Mouse (Mus musculus): ENCODE results near the gene Gfi1.
A peak's percentile ranks its signal among the peaks of the same experiment; 100 is the strongest.

Gfi1 gene

GRCm38 (mm10) chr5:107722661-107723532 lies 2.9 kb downstream of the Gfi1 start:
- no peak for DNase-seq (ENCODE audit: extremely low spot score, low read depth, low spot score)

- DNase-seq (ENCODE audit: extremely low spot score, low read depth, low spot score): no peak
Observed at GRCm38 (mm10) chr5:107721638-107722011, 4.2 kb downstream of the Gfi1 start.

- DNase-seq (ENCODE audit: extremely low spot score, low read depth, low spot score): no peak
Observed at GRCm38 (mm10) chr5:107720991-107721637, 4.7 kb downstream of the Gfi1 start.

GRCm38 (mm10) chr5:107720511-107720910 lies 5.3 kb downstream of the Gfi1 start:
- no peak for DNase-seq (ENCODE audit: extremely low spot score, low read depth, low spot score)

GRCm38 (mm10) chr5:107719786-107720185 lies 6.0 kb downstream of the Gfi1 start:
- DNase-seq (ENCODE audit: extremely low spot score, low read depth, low spot score): no peak

GRCm38 (mm10) chr5:107719209-107719608 lies 6.6 kb downstream of the Gfi1 start:
- DNase-seq (ENCODE audit: extremely low spot score, low read depth, low spot score): no peak

GRCm38 (mm10) chr5:107717871-107718361 lies 7.9 kb downstream of the Gfi1 start:
- no peak for DNase-seq (ENCODE audit: extremely low spot score, low read depth, low spot score)

GRCm38 (mm10) chr5:107711689-107712088 lies 14.1 kb downstream of the Gfi1 start:
- no peak for DNase-seq (ENCODE audit: extremely low spot score, low read depth, low spot score)

GRCm38 (mm10) chr5:107708124-107708797 lies 17.6 kb downstream of the Gfi1 start:
- DNase-seq (ENCODE audit: extremely low spot score, low read depth, low spot score): no peak

- DNase-seq (ENCODE audit: extremely low spot score, low read depth, low spot score): no peak
Observed at GRCm38 (mm10) chr5:107706262-107706661, 19.6 kb downstream of the Gfi1 start.

GRCm38 (mm10) chr5:107705756-107706155 lies 20.1 kb downstream of the Gfi1 start:
- DNase-seq (ENCODE audit: extremely low spot score, low read depth, low spot score): no peak

GRCm38 (mm10) chr5:107703207-107703763 lies 22.6 kb downstream of the Gfi1 start:
- DNase-seq (ENCODE audit: extremely low spot score, low read depth, low spot score): no peak

- no peak for DNase-seq (ENCODE audit: extremely low spot score, low read depth, low spot score)
Observed at GRCm38 (mm10) chr5:107701658-107702057, 24.2 kb downstream of the Gfi1 start.

GRCm38 (mm10) chr5:107700873-107701272 lies 25.0 kb downstream of the Gfi1 start:
- no peak for DNase-seq (ENCODE audit: extremely low spot score, low read depth, low spot score)

- DNase-seq (ENCODE audit: extremely low spot score, low read depth, low spot score): no peak
Observed at GRCm38 (mm10) chr5:107698888-107699287, 26.9 kb downstream of the Gfi1 start.

GRCm38 (mm10) chr5:107695019-107695418 lies 30.8 kb downstream of the Gfi1 start:
- no peak for DNase-seq (ENCODE audit: extremely low spot score, low read depth, low spot score)

GRCm38 (mm10) chr5:107688499-107688866 lies 37.4 kb downstream of the Gfi1 start:
- DNase-seq (ENCODE audit: extremely low spot score, low read depth, low spot score): peak; percentile 18

- no peak for DNase-seq (ENCODE audit: extremely low spot score, low read depth, low spot score)
Observed at GRCm38 (mm10) chr5:107687592-107688498, 38.0 kb downstream of the Gfi1 start.

GRCm38 (mm10) chr5:107687161-107687560 lies 38.7 kb downstream of the Gfi1 start:
- no peak for DNase-seq (ENCODE audit: extremely low spot score, low read depth, low spot score)

- DNase-seq (ENCODE audit: extremely low spot score, low read depth, low spot score): no peak
Observed at GRCm38 (mm10) chr5:107684380-107684779, 41.5 kb downstream of the Gfi1 start.
